Mouse (Mus musculus) urinary bladder, postnatal 25 days (tissue): ENCODE data around the gene Sh3bp1.
A peak's percentile ranks its signal among the peaks of the same experiment; 100 is the strongest.

Source experiments
- DNase-seq: peaks from one replicate; pipeline ENCODE4 v3.0.0; 2022; ENCODE audit warnings: low spot score

Sh3bp1 gene

DNA sequence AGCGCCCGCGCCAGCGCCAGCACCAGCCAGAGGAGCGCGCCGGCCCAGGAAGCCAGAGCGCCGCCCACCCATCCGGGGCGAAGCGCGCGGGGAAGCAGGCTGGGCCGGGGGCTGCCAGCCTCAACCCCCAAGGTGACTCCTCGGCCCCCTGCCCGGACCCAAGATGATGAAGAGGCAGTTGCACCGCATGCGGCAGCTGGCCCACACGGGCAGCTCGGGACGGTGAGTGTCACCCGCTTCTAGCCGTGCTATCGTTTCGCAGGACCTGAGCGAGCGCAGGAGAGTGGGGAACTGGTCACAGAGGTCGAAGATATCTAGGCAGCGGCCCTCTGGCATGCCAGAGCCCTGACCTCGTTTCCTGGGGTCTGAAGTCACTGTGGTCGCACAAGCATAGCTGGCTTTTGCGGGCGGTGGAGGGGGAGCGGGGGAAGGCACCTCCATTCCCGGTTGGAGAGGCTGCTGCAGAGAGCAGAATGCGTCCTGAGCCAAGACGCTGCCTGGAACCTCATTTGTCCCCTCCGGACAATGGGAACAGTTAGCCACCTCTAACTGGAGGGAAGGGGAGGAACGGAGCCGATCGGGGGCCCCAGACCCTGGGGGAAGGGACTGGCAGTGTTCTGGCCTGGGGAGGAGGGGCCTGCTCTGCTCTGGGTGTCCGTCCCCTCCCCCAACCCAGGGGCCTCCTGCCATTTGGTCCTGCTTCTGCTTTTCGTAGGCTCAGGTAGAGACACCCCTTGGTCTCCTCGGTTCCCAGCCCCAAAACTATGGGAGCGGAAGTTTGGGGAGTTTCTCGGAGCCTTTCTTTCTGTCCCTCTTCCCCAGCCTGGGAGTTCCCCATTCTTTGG is at the start of gene Sh3bp1:
TSS of gene Sh3bp1 (plus strand) at position 29 of the 845 bp plus-strand sequence.
- peak; percentile 65 for DNase-seq

DNA sequence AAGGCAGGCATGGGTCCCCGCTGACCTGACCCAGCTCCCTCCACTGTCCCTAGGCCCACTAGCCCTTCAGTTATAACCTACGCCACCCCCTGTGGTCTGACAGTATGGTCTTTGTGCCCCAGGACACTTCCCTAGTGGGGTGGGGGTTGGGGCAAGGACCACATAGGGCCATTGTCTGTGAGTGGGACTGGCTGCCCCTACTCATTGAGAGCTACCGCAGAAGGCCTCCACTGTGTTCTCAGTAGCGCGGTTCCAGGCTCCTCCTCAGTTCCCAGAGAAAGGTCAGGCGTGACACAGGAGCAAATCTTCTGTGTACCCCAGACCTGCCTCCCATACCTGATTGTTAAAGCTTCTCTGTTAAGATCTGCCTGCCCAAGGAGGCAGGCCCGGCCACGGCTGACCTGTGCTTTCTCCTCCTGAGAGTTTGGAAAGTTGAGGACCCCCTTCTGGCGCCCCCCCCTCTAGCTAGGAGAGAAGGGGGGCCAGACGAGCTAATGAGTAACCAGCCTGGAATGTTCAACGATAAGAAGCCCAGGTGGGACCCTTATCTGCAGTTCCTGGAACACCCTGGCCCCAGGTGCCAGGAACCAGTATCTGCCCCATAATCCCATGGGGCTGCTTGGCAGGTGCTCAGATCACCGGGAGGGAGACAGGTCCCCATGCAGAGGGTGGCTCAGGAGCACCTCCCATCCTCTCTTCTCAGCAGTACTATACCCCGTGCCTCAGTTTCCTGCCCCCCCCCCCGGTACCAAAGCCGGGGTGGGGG is 49.3 kb upstream of the Sh3bp1 start:
- DNase-seq = no peak

DNA sequence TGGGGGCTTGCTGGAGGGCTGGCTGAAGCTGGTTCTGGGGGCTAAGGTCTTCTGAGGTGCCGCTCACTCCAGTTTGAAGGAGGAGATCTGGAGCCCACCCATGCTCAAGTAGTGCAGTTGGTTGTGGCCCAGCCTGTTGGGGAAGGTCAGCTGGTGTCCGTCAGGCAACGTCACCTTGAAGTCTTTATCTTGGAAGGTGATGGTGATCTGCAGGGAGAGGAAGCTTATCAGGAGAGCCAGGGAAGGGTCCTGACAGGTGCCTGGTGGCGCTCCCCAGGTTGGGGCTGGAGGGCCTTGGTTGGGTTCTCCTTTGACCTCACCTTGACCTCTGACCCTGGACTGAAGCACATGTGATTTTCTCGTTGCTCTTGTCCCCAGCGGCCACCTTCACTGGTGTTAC is 48.6 kb upstream of the Sh3bp1 start:
- DNase-seq = no peak

DNA sequence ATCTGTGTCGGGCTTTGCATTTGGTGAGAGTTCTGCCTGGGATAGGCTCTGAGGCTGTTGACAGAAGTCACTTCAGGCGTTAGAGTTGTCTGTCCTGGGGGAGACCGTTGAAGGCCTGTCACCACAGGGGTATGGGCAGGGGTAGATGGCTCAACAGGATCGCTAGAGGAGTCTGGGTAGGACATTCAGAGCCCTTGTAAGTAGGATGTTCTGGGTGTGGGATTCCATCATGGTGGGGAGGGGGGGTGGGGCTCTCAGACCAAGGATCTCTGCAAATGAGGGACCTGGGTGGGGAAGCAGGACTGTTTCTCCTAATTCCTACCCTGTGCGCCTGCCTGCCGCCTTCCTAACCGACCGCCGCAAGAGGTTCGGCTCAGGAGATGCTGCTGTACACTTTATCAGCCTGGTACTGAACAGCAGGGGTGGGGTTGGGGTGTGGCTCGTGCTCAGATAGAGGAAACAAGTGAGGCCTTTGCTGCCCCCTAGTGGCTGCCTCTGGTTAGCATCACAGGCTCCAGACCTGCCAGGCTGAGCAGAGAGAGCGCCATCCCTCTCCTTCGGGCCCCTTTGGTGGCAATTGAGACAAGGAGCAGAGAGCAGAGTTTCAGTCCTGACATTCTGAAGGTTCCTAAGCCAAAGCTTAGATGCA is 47.9 kb upstream of the Sh3bp1 start:
- DNase-seq = peak; percentile 94

DNA sequence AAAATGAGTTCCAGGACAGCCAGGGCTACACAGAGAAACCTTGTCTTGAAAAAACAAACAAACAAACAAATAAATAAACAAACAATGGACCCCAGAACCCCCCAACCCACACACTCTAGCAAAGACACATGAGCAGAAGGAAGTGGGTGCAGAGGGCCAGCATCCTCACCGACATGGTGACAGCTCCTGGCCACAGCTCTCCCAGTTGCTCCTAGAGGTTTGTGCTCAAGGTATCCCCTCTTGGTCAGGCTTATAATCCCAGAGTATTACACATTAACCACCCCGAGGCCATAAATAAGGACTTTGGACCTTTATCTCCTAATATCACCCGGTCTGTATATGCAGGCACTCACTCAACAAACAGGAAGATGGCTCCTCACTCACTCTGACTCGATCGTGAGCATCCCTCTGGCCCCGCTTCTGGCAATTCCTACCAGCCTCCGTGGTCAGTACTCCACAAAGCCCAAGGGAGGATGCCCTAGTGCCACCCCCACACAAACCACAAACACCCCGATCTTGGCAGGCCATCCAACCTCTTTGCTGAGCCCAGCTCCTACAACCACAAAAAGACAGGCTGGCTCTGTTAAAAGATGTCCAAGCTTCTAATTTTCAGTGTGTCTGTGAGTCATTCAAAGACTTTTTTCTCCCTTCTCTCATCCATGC is 44.1 kb upstream of the Sh3bp1 start, which contains the start of gene Lgals2:
TSS of gene Lgals2 (minus strand) at position 227 of the 663 bp plus-strand sequence.
- no peak for DNase-seq

DNA sequence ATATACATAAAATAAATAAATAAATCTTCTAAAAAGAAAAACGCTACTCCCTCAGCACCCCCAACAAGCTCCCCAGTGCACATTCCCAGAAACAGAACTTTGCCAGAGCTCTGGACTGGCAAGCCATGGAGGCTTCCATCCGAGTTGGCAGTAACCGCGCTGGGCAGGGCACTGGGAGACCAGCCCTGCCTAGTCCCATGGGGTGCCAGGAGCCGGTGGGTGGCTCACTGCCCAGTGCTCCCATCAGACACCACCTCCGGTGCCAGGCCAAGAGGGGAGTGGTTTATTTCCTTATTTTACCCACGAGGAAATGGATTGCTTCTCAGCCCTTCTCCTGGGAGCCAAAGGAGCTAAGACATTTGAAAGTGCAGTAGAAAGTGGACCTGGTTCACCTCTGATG is 42.6 kb upstream of the Sh3bp1 start:
- no peak for DNase-seq

DNA sequence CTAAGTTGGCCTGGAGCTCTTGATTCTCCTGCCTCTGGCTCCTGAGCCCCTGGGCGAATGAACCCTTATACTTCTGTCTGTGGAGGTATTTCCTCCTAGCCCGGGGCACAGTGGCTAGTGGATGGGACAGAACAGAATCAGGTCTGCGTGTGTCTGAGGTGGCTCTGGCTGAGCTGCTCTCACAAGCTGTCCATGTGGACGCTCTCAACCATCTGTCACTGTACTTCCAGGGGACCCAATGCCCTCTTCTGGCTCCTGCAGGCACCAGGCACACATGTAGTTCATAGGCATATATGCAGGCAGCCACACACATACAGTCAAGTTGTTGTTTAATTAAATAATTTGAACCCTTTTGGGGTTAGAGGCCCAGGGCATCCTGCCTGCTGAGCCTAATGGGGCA is 40.3 kb upstream of the Sh3bp1 start:
- no peak for DNase-seq

DNA sequence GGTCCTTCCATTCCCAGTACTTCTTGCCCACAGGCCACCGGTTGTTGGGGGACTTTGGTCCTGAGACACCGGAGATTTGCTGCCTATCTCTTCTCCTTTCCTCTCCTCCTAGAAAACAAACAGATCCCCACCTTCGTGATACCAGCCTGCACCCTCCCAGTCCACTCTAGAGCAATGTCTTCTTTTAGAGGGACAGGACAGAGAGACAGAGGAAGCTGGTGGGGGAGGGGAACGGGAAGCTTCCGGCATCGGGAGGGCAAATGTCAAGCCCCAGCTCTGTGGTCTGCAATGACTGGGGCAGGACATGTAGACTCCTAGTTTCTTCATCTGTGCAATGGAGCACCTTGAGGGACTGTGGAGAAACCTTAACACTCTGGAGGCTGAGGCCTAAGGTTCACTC is 39.9 kb upstream of the Sh3bp1 start:
- DNase-seq = no peak

DNA sequence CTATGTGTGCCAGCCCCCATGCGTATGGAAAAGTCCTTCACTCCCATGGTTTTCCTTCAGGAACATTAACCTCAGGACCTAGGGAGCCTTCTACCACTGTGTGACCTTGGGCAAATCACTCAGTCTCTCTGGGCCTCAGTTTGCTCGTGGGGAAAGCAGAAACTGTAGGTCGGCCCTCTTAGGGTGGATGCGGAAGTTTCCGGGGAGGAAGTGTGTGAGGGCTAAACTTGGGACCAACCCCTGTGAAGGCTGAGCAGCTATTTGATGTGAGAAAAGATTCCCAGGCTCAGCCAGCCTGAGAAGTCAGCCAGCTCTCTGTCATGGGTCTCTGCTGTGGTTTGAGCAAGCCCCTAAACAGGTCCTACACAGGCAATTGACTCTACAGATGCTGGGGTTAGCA is 37.3 kb upstream of the Sh3bp1 start:
- DNase-seq = no peak

DNA sequence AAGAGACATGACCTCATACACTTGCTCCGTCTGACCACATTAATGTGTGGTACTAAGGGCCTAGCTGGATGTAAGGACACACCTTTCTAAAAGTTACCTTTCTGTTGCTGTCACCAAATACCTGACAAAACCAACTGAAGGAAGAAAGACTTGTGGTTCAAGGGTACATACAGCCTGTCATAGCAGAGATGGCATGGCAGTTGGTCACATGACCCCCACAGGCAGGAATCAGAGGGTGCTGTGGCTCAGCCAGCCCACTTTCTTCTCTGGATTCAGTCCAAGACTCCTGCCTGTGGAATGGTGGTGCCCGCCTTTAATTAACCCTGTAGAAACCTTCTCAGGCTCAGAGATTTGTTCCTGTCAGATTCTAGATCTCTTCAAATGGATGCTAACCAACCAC is 36.4 kb upstream of the Sh3bp1 start:
- DNase-seq = no peak

DNA sequence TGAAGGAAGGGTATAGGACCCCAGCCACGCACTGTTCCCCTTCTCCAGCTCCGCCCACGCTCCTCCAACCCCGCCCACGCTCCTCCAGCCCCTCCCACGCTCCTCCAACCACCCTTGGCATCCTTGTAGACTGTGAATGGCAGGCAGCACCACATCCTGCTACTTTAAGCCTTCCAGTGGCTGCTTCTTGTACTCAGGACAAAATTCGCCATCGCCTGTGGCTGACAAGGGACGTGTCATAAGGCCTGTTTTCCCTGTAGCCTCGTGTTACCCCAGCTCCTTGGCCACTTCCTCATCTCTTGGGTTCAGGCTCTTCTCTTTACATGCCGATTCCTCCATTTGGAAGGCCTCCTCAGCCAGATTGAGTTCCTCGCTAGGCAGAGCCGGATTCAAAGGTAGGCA is 35.7 kb upstream of the Sh3bp1 start:
- DNase-seq = no peak

DNA sequence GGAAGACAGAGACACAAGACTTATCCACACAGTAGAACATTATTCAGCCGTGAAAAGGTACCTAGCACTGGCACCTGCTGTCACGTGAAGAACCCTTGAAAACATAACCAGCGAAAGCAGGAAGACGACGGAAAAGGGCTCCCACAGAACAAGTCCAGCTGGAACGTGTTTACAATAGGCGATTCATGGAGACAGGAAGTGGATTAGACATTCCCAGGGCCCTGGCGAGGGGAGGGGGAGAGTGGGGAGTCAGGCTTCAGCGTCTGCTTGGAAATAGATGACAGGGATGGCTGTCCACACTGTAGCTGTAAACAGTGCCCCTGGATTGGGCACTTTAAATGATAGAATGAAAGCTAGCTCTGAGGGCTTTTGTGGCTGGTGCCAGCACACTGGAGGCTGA is 31.2 kb upstream of the Sh3bp1 start:
- no peak for DNase-seq

DNA sequence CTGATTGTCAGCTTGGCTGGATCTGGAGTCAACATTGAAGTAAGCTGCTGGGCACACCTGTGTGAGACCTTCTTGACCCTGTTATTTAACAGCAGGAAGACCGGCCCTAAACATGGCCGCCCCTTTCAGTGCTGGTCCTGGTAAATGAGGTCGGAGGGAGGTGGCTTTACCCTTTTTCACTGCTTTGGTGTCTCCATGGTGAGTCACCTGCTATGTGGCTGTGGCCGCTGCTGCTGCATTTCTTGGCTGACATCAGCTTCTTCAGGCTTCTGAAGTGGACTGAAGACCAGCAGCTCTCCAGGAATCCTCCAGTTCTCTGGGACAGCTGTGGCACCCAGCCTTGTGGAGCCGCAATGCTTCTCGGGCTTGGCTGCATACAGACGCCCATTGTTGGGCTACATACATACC is 30.7 kb upstream of the Sh3bp1 start:
- no peak for DNase-seq

DNA sequence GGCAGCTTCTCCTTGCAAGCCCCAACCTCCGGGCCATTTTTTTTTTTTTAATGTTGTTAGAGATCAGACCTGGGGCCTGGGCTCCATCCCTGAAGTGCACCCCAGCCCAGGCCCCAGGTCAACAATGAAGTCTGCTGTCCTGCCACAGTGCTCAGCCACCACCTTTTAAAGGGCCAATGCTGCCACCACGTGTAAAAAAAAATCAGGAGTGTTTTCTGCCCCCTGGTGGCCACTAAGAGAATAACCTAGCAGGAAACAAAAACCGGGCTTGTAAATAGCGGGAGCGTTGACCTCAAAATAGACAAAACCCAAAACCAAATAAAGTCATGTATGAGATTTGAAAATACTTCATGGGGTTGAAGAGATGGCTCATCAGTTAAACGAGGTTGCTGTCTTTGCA is 29.8 kb upstream of the Sh3bp1 start:
- no peak for DNase-seq

DNA sequence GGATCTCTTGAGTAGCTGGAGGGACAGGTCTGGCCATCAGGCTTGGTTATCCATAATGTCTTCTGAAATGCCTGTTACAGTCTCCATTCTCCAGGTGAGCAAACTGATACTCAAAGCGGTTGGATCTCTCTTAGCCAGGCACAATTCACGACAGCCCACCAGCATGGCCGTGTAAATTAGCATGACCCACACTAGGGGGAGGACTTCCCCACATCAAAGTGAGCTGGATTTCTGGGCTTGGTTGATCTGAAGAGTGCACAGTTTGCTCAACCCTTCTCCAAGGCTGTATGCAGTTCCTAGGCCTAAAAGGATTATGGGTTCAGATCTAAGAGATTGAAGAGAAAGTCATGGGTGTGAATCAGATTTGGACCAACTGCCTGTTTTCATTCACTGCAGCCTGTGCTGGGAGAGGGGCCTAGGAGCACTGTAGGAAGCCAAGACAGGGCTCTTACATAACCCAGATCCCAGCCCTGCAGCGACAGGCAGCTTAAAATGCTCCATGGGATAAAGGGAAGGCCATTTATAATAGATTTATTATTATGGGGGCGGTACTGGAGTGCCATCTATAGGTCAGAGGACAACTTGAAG is 27.5 kb upstream of the Sh3bp1 start:
- DNase-seq = no peak

DNA sequence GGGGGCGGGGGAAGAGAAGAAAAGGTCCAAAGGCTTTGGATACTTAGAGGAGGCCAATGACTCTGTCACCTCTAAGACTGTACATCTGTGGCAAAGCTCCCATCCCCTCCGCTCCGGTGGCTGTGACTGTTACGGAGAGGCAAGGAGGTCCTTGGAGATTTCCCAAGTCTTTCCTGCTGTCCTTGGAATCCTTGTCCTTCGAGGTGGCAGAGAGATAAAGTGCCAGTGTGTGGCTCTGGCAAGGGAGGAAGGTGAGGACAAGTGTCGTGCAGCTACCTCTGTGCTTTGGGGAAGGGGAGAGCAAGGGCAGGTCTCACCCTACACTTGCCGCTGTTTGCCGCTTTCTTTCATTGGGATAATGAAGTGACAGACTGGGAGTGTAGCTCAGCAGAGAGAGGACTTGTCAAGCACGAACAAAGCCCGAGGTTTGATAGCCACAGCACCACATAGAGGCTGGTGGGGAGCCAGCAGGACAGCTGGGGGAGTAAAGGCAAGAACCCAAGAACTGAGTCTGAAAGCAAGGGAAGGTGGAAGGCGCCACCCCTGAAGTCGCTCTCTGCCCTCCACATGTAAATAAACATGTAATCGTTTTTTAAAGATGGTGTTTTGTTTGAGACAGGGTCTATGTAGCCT is 25.6 kb upstream of the Sh3bp1 start:
- DNase-seq = no peak

DNA sequence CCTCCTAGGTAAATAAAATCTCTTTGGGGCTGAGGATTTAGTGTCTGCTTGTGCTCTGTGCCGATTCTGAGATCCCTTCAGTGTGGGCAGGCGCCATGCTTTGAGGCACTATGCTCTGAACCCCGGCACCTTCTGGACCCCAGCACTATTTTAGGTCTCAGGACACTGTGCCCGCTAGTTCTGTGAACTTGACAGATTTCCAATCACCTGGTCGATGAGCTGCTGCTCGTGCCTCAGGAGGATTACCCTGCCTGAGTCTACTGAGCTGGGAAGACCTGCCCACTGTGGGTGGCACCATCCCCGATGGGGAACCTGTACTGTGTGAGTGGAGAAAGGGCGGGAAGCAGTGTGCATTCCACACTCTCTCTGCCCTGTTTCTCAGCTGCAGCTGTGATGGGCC is 24.6 kb upstream of the Sh3bp1 start:
- no peak for DNase-seq

DNA sequence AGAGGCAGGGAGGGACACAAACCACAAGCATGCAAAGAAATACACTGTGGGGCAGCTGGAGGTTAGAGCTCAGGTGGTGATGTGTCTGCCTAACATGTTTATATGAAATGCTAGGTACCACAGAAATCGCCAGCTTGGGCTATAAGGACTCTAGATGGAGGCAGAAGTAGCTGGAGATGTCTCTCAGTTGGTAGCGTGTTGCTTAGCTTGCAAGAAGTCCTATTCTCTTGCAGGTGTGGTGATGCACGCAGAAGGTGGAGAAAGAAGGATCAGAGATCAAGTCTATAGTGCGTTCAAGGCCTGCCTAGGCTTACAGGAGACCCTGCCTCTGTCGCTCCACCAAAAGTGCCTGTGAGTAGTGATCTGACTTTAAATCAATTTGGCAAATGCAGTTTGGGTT is 24.0 kb upstream of the Sh3bp1 start:
- no peak for DNase-seq

DNA sequence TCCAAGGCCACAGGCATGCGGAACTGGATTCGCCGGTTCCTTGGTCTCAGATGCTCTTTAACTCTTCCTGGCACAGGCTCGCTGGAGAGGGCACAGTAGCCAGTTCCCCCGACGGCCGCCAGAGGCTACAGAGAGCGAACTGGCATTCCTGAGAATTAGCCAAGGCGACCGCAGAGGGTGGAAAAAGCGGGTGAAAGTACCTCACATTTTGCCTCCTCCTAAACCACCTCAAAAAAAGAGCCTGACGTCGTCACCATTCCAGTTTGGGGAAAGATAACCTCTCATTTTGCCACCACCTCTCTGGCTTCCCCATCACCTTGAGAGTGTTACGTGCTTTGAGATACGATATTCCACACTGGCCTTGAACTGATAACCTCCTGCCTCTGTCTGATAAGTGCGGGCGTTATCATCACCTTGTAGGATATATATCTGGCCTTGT is 23.3 kb upstream of the Sh3bp1 start:
- peak; percentile 79 for DNase-seq

DNA sequence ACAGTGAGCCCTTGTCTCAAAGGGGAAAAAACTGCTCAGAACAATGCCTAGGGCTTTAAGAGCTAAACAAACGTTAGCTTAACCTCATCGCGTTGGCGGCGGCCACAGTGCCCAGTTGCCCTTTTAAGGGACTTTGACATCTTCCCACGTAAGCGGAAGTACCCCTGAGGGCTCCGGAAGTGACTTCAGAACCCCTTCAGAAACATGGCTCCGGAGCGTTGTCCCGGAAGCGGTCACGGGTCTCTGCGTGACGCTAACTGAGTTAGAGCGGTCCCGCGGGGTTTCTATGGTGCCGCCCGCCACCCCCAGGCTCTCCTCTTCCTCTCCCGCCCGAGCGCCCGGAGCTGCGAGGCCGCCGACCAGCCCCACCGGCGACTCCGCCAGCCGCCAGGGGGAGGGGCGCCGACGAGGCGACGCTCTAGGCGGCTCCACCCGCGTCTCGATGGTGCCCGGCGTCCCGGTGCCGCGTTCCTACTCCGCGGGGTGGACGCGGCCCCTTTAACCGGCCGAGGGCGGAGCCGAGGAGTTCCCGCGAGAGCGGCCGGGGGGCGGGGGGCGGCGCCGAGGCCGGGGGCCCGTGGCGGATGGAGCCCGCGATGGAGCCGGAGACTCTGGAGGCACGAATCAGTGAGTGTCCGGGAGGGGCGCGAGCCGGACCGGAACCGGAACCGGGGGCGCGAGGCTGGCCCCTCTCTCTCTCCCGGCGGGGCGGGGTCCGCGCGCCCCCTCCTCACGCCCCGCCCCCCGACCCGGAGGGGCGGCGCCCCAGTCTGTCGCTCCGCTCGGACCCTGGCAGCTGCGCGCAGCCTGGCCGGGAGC is 22.4 kb upstream of the Sh3bp1 start, which contains the start of gene Gga1:
TSS of gene Gga1 (plus strand) at position 200 of the 819 bp plus-strand sequence.
- DNase-seq = peak; percentile 87
